Mouse (Mus musculus) liver, embryonic 14.5 days (tissue): ENCODE results near the gene Lag3.

Experiments used
- CTCF ChIP-seq: IDR thresholded peaks from 2 replicates; pipeline ENCODE4 v1.5.1; 2016; ENCODE audit warnings: antibody characterized with exemption, low read depth, control low read depth
- EP300 ChIP-seq: IDR thresholded peaks from 2 replicates; pipeline ENCODE4 v1.6.1; 2016; ENCODE audit warnings: antibody characterized with exemption, low read depth

- TF ChIP-seq CTCF (no peak), EP300 (no peak)
Measured at GRCm38 (mm10) chr6:124941679-124942078, 30.2 kb upstream of the Lag3 start.
